Mouse (Mus musculus) lung, postnatal 25 days (tissue): ENCODE measurements around the gene Acsl1.
A peak's percentile ranks its signal among the peaks of the same experiment; 100 is the strongest.

Source experiments
- DNase-seq: peaks from one replicate; pipeline ENCODE4 v3.0.0; 2022; ENCODE audit warnings: low spot score

The Acsl1 gene

DNA sequence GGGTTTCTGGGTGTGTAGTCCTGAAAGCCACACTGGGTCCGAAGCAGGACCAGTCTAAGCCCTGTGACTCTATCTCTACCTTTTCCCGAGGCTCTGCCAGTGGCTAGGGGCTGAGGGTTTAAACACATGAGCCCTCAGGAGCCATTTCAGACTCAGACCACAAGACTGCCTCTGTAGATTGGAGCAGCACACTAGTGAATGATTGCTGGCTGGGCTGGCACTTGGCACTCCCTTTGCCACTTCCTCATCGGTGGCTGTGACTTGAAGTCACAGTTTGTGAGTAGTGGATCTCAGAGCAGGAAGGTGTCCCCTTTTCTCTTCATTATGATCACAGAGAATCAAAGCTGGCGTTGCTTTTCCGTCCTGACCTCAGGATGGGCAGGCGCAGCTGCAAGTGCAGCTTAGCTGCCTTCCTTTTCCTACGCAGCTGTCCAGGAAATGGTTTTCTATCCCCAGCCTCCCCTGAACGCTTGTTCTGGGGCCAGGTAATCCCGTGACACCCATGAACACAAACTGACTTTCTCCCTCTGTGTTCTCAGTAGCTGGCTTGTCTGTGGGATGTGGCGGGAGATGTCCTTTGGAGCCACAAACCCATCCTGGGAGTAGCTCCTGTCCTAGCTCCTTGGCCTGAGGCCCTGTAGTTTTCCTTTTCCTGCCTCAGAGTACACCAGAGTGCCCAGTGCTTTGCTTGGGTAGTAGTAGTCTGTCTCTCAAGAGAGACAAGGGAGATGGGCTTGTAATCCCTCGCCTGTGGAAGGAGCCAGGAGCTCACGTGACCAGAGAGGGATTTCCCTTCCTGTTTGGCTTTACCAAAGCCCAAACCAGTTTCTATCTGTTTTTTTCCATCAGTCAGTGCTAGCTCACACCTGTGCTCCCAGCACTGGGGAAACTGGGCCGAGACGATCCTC is 37.9 kb downstream of the Acsl1 start:
- DNase-seq: no peak

DNA sequence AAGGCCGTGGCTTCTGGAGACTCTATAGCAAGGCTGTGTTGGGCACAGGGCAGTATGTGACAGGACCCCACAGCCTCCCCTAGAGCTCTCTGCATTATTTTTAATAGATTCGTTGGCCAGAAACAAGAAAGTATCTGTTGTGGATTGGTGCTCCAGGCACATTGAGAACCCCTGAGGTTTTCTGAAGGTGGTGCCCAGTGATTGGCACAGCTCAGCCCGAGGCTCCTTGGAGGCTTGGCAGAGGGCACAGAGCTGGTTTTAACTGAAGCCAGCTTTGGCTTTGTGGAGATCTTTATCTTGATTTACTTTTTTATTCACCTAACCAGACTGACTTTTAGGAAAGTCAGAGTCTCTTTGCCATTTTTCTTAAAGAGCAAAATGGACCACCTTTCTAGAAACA is 38.6 kb downstream of the Acsl1 start:
- no peak for DNase-seq

GRCm38 (mm10) chr8:46511336-46511735 is 40.5 kb downstream of the Acsl1 start:
- DNase-seq: no peak

DNA sequence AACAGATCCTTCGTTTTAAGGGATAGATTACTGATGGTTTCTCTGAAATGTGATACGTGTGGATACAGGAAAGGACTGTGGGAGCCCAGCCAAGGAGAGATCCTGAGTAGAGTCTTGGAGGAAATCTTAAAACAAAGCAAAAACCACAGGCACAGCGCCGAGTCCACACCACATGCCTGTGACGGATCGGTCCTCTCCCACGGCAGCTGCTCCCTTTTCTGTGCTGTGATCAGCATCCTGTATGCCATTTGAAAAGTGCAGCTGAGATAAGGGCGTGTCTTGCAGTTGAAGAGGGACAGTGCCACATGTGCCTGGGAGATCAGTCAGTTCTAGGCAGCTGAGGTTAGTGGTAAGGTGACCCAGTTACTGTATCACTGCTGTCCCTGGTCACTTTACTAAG is 41.7 kb downstream of the Acsl1 start:
- DNase-seq: no peak

- DNase-seq: no peak
Measured at GRCm38 (mm10) chr8:46514027-46514426, 43.2 kb downstream of the Acsl1 start.

DNA sequence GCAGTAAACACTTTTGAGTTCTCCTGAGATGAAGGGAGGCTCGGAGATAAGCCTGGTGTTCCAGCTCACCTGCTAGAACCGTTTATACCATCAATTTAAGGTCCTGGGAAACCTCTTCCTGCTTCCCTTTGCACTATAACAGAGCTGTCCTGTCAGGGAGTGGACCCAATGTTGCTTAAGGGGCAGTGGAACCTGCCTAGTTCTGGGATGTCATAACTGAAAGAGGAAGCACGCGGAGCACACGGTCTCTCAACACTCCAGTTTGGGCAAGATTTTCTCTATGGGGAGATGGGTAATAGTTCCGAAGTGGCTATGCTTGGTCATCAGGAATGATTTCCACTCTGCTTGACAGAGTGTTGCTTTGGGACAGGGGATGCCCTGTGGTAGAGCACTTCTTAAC is 49.8 kb downstream of the Acsl1 start:
- no peak for DNase-seq

GRCm38 (mm10) chr8:46526098-46526497 is 55.3 kb downstream of the Acsl1 start:
- no peak for DNase-seq

GRCm38 (mm10) chr8:46526821-46527220 is 56.0 kb downstream of the Acsl1 start:
- no peak for DNase-seq

GRCm38 (mm10) chr8:46529508-46529907 is 58.7 kb downstream of the Acsl1 start:
- DNase-seq: no peak

DNA sequence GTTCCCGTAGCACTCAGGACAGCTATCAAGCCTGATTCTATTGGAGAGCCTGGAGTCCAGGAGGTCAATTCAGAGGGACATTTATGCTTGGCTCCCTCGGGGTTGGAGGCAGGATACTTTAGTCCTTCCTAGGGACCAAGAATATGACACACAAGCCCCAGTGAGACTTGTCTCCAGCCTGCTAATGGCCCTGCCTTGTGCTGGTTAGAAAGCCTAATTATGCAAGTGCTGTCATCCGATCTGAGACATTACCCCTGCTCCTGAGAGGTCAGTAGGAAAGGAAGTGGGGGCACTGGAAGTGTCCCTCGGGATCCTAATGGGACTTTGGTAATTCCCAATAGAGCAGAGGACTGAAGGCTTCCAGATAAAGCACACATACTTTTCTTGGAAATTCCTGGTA is 59.7 kb downstream of the Acsl1 start:
- no peak for DNase-seq

DNA sequence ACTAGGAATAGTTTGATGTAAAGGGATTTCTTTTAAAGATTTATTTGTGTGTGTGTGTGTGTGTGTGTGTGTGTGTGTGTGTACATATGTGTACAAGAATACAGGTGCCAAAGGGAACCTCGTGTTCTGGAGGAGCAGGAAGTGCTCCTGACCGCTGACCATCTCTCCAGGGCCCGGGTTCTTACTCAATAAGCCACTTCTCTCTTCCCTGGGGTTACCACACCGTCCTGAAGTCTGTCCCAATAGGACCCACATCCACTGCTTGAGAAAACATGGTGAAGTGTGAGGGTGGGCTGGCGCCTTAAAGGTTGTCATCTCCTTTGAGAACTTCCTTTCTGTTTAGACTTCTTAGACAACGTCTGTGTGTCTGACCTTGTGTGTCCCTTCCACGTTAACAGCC is 63.1 kb downstream of the Acsl1 start:
- DNase-seq: no peak

DNA sequence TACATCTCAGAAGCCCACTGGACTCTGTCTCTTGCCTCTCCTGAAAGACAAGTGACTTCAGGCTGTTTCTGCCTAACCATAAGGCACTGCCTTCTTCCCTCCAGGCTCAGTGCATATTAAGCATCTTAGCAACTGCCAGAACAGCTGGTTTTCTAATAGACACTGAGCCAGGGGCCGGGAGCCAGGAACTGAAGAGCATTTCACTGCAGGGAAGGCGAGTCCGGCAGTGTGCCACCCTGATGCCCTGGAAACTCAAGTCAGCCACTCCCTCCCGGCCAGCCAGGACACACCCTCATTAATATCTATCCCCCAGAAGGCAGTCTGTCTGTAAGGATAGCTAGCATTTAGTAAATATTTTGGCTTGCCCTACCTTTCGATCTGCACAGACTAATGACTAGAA is 68.9 kb downstream of the Acsl1 start:
- DNase-seq: no peak

DNA sequence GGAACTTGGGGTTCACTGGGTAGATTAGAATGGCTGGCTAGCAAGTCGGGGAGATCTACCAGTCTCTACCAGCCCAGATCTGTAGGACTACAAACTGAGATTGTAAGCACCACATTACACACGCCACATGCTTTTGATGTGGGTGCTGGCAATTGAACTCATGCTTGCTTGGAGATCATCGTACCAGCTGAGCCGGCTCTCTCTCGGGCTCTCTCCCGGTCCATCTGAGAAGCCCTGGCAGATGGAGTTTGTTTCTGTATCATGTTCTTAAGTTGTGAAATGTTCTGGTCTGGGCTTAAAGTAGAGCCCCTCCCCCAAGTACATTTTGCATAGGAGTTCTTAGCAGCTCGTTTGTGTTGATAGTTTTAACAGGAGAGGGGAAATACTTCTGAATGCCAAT is 72.4 kb downstream of the Acsl1 start:
- DNase-seq: no peak

DNA sequence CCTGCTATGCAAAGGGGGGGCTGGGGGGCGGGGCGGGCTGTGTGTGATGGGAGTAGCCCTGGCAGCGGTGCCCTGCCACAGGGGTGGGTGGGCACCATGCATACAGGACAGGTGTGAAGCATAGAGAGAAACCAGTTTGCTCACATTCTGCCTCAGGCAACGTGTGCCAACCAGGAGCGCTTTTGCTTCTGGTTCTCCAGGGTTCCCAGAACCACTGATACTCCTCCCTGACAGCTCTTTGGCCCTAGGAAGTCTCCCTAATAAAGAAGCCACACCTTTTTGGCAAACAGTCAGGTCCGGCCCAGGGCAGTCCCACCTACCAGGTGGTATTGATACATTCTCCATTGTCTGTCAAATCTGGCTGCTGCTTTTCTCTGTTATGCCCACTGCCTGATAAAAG is 72.8 kb downstream of the Acsl1 start:
- no peak for DNase-seq

- no peak for DNase-seq
Measured at GRCm38 (mm10) chr8:46545854-46546253, 75.0 kb downstream of the Acsl1 start.

GRCm38 (mm10) chr8:46546431-46547176 is 75.8 kb downstream of the Acsl1 start:
- no peak for DNase-seq

- DNase-seq: peak; percentile 66
Measured at GRCm38 (mm10) chr8:46547245-46547644, 76.4 kb downstream of the Acsl1 start.

DNA sequence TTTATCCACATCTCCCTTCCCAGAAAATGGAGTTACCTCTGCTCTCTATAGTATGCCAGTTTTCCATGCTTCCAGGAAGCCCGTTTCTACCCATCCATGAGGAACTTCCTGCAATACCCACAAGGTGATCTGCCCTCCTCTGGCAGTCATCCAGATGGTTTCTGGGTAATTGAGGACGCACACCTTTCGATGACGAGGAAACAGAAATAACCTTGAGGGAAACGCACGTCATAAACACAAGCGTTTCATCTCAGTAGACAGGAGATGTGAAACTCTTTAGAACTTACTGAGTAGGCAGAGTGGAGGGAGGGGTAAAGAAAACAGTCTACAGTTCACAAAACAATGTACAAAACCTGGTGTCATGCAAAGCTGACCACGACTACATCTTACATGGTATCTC is 79.2 kb downstream of the Acsl1 start:
- no peak for DNase-seq

DNA sequence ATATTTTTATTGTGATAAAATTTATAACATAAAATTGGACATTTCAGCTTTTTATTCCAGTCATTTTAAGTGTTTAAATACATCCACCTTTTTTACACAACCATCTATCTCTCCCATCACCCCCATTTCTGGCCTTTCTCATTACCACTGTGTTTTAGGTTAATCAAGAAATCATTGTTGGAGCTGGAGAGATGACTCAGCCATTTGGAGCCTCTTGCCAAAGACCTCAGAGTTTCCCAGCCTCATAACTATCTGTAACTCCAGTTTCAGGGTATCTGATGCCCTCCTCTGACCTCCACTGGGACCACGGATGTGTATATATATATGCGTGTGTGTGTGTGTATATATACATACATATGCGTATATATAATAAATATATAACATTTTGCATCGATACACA is 80.2 kb downstream of the Acsl1 start:
- DNase-seq: no peak

- peak; percentile 99 for DNase-seq
Measured at GRCm38 (mm10) chr8:46551615-46552440, 81.0 kb downstream of the Acsl1 start, which contains the start of gene Cenpu. Cenpu (plus strand) TSS chr8:46552028.

DNA sequence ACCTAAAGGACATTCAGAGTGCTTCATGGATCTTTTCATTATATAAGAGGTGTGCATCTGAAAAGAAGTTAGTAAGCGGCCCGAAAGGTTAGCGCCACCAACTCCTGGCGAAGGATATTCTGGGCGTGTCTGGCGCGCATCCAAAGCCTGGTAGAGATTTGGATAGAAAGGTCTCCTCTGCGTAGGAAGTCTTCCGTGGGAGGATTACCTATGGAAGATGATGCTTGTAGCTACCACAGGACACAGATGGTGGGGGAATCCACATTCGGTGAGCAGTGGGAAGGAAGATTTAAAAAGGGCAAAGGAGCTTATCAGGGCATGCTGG is 81.6 kb downstream of the Acsl1 start:
- no peak for DNase-seq

DNA sequence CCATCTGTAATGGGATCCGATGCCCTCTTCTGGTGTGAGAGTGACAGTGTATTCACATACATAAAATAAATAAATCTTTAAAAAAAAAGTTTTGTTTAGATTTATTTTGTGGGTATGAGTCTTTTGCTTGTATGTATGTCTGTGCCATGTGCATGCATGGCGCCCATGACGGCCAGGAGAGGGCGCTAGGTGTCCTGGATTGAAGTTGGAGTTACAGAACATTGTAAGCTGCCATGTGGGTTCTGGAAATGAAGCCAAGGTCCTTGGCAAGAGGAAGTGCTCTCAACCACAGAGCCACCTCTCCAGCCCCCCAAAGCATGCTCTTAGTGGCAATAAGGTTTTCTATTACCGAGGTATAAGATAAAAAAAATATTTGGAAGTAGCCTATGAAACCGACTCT is 88.6 kb downstream of the Acsl1 start:
- DNase-seq: peak; percentile 57

DNA sequence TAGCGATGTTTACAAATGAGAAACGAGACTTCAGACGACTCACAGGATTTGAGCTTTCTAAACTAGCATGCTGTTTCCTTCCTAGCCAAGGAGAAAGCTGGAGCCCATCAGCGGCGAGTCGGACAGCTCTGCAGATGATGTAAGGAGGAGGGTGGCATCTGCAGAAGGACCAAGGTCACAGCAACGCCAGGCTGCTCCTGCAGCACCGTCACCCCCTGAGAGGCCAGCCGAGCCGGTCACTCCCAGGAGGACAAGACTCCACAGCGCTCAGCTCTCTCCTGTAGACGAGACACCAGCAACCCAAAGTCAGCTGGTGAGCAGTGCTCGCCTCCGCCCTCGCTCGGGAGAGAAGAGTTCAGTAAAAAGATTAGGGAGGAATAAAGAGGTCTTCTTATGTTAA is 91.5 kb downstream of the Acsl1 start:
- DNase-seq: no peak
